Mouse (Mus musculus) embryo, embryonic 11 days (tissue): ENCODE measurements around the gene Camta1.
A peak's percentile ranks its signal among the peaks of the same experiment; 100 is the strongest.

ENCODE experiments used
- DNase-seq: peaks from one replicate; pipeline ENCODE4 v3.0.0-alpha.2; 2015

The Camta1 gene

GRCm38 (mm10) chr4:151096334-151097103, 765.2 kb downstream of the Camta1 start:
- DNase-seq: no peak

DNA sequence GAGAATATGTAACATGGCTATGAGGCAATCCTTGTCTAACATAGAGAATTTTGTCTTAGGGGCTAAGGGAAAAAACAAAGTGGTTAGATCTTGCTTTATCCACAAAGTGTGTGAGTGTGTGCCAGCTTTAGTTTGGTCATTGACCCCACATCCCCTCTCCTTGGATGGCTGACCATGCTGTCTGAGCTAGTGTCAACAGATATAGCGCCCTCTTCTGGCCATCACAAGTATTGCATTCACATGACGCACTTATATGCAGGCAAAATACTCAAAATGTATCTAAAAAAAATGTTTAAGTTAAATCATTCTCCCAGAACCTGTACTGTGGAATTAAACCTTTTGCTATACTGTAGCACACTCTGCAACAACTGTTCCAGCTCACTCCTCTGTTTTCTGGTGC, 766.5 kb downstream of the Camta1 start:
- DNase-seq: peak; percentile 44

DNA sequence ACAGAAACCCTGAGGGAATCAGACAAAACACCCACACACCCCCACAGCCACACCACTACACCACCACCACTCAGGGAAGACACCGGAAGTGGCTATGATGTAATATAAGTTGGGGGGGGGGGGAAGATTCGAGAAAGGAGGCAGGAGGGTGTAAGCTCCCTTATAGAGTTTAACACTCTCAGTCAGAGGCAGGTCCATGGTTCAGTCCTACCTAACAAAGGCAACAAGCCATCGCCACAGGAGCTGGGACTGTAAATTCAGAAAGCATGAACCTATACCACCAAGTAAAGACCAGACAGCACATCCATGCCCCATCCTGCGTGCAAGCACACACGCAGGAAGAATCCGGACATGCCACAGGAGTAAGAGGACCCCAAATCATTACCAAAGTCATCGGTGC, 772.4 kb downstream of the Camta1 start, which contains the start of gene Gm13090:
TSS of gene Gm13090 (plus strand) at position 301 of the 400 bp plus-strand sequence.
- DNase-seq: no peak

DNA sequence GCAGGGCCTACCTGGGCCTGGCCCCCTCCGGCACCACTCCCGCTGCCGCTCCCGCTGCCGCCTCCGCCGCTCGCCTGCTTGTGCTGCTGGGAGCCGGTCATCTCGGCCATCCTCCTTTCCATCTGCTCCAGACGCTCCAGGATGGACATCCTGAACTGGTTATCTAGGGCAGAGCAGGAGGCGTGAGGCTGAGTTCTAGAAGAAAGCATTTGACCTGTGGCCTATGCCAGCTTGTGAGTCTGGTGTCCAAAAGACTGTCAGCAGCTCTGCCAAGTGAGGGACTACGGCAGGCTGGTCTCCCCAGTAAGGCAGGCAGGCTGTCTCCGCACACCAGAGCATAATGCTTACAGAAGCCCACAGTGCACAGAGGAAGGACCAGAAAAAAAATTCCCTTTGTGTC, 772.9 kb downstream of the Camta1 start:
- no peak for DNase-seq

- no peak for DNase-seq
These were observed 774.3 kb downstream of the Camta1 start for GRCm38 (mm10) chr4:151087358-151087757.

GRCm38 (mm10) chr4:151083027-151083426, 778.6 kb downstream of the Camta1 start:
- DNase-seq: no peak

DNA sequence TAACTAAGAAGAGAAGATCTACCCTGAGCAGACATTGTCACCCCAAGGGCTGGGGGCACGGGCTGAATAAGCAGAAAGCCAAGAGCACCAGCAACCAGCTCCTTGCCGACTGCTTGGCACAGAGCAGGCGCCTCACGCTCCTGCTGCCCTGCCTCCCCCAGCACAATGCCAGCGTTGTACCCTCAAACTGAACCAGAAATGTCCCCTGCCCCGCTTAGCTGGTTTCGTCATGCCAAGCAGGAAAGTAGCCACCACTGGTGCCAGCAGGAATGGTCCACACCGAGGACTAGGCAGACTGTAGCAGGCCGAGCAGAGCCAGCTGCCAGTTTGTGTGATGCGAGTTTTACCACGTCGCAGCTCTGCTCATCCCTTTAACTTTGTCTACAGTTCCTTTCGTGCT, 779.7 kb downstream of the Camta1 start:
- DNase-seq: no peak

- DNase-seq: no peak
These were observed 780.3 kb downstream of the Camta1 start for GRCm38 (mm10) chr4:151081355-151081754.

- no peak for DNase-seq
These were observed 786.9 kb downstream of the Camta1 start for GRCm38 (mm10) chr4:151074817-151075216.

DNA sequence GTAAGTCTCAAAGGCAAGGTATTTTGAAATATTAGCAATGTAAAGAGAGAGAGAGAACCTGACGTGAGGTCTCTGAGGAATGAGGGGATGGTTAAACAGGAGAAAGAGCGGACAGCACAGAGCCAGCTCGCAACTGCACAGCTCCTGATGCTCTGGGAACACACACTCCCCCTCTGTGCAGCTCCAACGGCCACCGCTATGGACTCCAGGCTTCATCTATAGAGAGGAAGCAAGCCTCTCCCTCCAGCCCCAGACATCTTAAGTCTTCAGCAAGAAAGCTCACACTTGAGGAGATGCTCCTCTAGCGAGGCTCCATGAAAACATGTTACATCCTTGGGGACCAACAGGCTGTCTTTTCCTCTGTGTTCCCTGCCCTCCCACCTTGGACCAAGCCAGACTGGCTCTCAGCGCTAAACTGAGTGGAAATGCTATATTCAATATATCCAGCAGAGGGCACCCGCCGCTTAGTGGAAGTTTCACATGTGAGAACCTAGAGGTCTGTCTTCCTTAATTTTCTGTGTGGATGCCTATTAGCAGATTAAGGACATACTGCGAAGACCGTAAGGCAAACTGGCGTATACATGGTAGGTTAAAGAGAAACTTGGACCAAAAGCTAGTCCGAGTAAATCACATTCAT, 788.5 kb downstream of the Camta1 start:
- peak; percentile 78 for DNase-seq

GRCm38 (mm10) chr4:151070962-151071361, 790.7 kb downstream of the Camta1 start:
- no peak for DNase-seq

- no peak for DNase-seq
These were observed 792.9 kb downstream of the Camta1 start for GRCm38 (mm10) chr4:151068751-151069150.

- no peak for DNase-seq
These were observed 802.1 kb downstream of the Camta1 start for GRCm38 (mm10) chr4:151059566-151059965.

DNA sequence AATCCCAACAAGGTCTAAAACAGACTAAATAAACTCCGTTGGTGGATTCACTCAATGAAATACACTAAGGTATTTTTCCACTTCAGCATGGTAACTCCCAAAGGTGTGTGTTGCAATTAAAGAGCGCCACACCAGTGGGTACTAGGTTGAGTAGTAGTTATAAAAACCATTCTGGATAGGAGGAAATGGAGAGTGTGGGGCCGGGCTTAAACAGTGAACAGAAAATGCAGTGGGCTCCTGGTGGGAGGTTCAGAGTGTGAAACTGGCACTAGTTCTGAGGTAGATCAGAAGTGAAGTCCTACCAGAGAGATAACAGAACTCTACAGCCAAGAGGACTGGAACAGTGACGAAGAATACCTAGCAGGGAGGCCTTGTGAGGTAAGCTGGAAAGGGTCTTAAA, 803.0 kb downstream of the Camta1 start:
- DNase-seq: no peak

DNA sequence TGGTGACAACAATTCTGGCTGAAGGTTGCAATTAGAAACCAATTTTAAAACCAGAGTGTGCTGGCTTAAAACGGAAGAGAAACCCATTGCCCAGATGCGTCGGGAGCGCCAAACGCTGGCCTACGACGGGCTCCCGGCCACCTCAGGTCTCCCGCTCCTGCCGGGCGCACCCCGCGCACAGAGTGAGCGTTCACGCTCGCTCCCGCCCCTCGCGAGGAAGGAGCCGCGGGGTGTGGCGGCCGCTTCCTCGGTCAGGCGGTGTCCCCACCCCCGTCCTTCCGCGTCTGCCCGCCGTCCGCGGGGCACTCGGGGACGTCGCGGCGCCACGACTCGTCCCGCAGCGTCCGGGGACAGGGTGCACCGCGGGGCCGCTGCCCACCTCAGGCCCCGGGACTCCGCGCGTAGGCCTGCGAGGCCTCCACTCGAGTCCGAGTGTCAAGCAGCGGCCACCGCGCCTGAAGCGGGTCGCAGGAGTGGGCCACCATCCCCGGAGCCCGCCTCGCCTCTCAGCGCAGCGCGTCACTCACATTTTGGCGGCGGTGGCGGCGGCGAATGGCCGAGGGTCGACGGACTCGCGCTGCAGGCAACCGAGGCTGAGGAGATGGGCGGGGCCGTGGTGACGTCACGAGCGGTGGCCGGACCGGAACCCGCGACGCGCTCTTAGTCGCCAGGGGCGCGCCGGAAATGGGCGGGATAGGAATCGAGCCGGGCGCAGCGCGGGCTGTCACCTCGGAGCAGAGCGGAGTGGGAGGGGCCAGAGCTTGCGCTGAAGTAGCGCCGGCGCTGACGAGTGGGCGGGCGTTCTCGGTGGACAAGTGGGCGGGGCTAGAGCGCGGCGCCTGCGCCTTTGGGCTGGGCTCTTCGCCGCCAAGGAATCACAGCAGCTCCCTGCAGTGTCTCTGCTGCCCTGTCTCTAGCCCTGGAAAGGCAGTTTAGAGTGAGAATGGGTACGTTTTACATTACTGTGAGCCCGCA, 804.0 kb downstream of the Camta1 start, which contains the start of gene Vamp3:
TSS of gene Vamp3 (minus strand) at position 617 of the 975 bp plus-strand sequence.
- peak; percentile 100 for DNase-seq

GRCm38 (mm10) chr4:151051162-151051561, 810.5 kb downstream of the Camta1 start:
- no peak for DNase-seq

DNA sequence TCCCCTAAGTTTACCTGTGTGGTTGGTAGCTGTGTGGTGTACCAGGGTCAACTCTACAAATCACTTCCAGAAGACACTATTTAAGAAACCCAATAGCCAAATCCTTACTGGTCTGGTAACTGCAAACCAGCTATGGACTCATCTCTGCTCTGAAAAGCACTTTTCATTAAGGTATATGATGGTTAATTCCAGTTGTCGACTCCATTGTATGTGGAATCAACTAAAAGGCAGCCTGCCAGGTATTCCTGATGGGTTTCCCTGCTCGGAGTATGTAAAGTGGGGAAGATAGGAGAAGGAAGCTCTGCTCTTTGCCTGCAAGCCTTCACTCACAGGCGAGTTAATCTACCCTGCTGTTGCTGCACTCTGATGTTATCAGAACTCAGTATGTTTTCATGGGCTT, 815.2 kb downstream of the Camta1 start:
- no peak for DNase-seq

- DNase-seq: no peak
These were observed 816.6 kb downstream of the Camta1 start for GRCm38 (mm10) chr4:151044944-151045570.

GRCm38 (mm10) chr4:151044037-151044943, 817.4 kb downstream of the Camta1 start, which contains the start of gene Per3:
TSS of gene Per3 (minus strand) at chr4:151044665.
- DNase-seq: peak; percentile 97

DNA sequence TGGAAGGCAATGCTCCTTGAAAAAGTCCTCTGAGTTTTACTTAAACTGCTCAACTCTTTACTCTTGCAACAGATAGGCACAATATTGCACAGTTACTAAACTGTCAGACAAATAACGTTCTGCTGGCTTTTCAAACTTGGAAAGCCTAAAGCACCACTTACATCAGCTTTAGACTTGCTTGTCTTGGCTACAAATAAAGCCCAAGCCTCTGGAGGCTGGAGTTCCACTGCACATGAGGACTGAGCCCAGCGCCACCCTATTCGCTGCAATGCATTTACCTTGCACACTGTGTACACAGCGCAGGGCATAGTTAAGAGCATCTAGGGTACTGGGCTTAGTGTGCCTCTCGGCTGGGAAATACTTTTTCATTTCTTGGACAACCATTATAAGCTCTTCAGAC, 818.4 kb downstream of the Camta1 start:
- no peak for DNase-seq

GRCm38 (mm10) chr4:151041506-151041905, 820.2 kb downstream of the Camta1 start:
- DNase-seq: no peak
